Mouse (Mus musculus): ENCODE data around the gene Emc10.

Gene Emc10

GRCm38 (mm10) chr7:44484109-44484508 is 12.2 kb downstream of the Emc10 start:
- no peak for DNase-seq

GRCm38 (mm10) chr7:44482836-44483435 is 13.4 kb downstream of the Emc10 start:
- no peak for DNase-seq

- DNase-seq, result peak; percentile 35
These were observed 21.2 kb downstream of the Emc10 start for GRCm38 (mm10) chr7:44475046-44475614.

DNA sequence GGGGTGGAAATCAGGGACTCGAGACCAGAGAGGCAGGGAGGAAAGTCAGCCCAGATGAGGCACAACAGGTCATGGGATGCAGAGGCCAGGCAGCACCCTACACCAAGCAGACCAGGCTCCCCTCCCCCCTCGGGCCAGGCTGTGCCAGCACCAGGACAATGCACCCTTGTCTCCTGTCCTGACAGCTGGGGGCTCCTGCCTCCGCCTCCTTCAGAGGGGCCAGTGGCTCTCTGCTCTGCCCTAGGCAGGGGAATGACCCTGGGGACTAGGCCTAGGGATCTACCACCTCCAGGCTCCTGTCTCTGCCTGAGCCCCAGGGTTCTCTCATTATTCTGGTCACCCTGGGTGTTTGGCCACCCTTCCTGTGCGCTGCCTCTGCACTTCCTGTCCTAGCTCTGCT is 21.9 kb downstream of the Emc10 start:
- DNase-seq, result peak; percentile 77

DNA sequence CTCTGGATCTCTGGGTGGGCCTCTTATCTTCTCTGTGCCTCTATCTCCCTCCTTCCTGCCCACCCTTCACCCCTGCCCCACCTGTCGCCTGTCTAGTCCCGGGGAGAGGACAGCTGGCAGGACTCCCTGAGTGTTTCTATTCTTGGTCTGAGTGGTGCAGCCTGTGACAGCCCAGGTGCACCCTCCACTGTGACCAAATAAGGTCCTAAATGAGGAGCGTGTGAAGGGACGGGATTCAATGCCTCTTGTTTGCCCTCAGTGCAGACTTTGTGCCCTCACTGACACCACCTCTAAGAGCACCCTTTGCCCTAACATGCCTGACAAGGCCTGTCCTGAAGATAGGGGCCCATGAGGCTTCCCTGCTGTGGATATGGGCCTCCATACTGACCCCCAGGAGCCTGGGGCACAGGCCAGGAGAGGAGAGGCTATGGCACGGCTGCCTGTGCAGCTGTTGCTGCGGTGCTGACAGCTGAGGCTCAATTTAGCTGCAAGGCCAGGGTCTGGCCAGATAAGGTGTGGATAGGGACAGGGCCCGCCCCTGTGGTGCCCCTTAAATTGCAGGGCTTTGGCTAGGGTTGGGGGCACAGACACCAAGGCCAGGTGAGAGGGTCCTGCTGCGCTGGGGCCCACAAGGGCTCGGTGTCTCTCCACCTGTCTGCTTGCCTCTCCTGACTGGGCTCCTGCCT is 23.2 kb downstream of the Emc10 start:
- peak; percentile 70 for DNase-seq

GRCm38 (mm10) chr7:44472558-44472885 is 23.8 kb downstream of the Emc10 start:
- DNase-seq, result no peak

- DNase-seq, result peak; percentile 57
These were observed 24.3 kb downstream of the Emc10 start for GRCm38 (mm10) chr7:44471880-44472557.

- DNase-seq, result peak; percentile 58
These were observed 25.4 kb downstream of the Emc10 start for GRCm38 (mm10) chr7:44470696-44471612.

GRCm38 (mm10) chr7:44469677-44470675 is 26.4 kb downstream of the Emc10 start:
- peak; percentile 59 for DNase-seq

DNA sequence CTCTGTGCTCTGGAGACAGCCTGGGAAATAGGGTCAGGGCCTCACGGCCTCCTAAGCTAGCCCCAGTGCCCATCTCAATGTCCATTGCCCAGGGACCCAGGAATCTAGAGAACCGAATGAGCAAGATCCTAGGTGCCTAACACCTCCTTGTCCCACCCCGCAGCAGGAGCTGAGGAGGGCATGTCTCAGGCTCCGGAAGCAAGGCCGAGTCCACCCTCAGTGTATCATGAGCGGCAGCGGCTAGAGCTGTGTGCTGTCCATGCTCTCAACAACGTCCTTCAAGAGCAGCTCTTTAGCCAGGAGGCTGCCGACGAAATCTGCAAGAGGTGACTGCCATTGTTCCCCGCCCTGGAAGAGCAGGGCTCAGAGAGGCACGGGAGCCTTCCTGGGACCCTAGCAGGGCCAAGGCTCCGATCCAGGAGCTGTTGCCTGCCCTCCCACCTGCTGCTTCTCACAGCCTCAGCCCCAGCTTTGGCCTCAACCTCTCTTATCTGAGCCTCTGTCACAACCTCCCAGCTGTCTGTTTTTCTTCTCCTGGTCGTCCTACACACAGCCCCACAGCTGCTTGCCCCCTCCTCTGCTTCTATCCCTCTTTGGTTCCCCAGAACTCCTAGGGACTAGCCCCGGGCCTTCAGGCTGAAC is 27.6 kb downstream of the Emc10 start:
- DNase-seq, result no peak

DNA sequence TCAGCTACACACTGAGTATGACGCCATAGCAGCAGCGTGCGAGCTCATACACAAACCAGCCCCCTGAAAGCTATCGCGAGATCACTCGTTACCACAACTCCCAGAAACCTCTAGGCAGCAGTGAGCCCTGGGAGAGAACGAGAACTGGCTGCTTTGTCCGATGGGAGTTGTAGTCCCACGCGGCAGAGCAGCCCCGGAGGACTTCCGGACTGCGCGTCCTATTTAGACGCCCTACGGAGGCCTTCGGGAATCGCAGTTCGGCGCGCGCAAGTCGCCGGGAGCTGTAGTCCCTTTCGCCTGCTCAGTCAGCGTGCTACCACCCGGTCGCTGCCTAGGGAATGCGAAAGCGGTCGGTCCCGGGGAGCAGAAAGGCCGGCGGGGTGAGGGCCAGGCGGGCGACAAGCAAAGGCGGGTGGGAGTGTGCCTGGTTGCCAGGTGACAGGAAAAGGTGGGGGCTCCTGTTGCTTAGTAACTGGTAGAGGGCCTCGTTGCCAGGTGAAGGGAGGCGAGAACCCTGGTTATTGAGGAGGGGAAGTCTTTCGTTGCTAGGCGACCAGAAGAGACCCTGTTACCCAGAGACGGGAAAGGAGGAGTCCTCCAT is 28.4 kb downstream of the Emc10 start, which contains the start of gene Josd2:
TSS of gene Josd2 (plus strand) at position 170 of the 601 bp plus-strand sequence.
- DNase-seq, result peak; percentile 98

GRCm38 (mm10) chr7:44466888-44467311 is 29.4 kb downstream of the Emc10 start:
- no peak for DNase-seq

DNA sequence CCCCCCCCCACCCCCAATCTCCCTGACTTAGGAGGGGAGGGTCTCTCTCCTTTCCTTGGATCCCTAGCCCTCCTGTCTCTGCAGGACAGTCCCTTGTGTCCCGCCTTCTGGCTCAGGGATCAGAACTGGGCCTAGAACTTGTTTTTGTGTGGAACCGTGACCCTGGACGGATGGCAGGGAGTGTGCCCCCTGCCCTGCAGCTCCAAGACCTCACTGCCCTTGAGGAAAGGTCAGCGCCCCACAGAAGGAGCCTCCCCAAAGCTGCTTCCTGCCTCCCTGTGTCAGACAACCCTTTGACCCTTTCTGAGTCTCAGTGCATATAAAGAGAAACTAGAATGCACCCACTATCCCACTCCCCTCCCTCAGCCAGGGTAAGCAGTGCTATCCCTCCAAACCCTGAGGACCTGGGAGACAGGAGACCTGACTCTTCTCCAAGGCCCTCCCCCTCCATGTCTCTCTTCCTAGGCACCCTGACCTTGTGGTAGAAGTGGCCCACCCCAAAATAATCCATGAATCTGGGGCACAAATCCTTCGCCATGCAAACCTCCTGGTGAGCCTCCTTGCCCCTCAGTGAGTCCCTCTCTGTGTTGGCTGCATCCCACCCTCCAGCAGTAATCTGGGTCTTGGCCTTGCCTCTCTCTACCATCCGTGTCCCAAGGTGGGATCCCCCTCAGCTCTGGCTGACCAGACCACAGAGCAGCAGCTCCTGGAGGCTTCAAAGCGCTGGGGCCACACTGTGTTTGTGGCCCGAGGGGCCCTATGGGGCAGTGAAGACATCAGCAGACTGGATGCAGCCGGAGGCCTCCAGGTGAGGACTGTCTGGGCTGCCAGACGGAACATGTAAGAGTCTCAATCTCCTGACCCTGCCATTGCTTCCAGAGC is 30.1 kb downstream of the Emc10 start:
- DNase-seq, result peak; percentile 76

GRCm38 (mm10) chr7:44465111-44465510 is 31.2 kb downstream of the Emc10 start, which contains the start of gene Aspdh:
TSS of gene Aspdh (plus strand) at chr7:44465391.
- peak; percentile 81 for DNase-seq

DNA sequence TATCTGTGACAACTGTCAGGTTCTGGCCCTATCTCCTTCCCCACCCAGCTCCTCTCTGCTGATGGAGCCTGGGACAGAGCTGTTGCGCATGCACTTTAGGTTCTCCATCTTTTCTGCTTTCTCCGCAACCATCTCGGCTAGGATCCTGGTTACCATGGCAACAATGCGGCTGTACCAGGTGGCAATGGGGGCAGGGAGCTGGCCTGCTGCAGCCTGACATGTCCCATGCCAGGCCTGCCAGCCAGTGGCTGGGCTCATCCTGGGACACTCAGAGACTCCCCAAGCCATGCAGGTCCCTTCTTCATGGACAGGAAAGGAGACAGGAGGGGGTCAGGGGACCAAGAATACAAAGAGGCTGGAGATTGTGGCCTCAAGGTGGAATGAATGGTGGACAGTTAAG is 31.8 kb downstream of the Emc10 start:
- DNase-seq, result peak; percentile 98

DNA sequence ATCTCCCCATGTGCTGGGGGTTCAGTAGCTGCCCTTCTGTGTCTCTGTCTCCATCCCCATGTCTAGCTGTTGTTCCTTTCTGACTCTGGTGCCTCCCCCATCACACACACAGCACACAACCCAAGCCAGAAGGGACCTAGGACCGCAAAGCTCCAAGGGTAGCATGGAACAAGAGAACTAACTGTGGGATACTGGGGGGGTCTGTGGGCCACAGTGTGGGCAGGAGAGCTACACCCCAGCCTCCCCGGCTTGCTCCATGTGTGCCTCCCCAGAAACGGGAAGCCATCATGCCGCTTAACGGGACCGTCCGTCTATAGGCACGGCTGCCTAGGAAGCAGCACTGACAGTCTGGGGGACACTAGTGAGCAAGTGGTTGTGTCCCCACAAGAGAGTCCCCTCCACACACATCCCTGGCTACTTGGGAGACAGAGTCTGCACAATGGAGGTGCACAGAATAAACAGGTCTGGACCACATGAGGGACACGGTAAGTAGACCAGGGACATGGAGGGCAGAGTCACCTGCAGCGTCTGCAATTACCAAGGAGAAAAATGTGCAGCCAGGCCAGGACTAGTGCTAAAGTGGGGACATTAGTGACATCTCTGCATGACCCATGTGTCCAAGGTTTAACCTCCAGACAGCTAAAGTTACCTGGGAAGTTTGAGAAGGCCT is 32.6 kb downstream of the Emc10 start:
- peak; percentile 63 for DNase-seq

GRCm38 (mm10) chr7:44463056-44463425 is 33.3 kb downstream of the Emc10 start:
- peak; percentile 57 for DNase-seq

GRCm38 (mm10) chr7:44462218-44463055 is 33.9 kb downstream of the Emc10 start:
- DNase-seq, result peak; percentile 73

Data from cerebellum, adult 9-11 months (tissue).